Mouse (Mus musculus) kidney, adult 10 weeks (tissue): Measurements from ENCODE around the gene Gm49337. TPM values are rescaled to one million over a fixed set of nuclear protein-coding genes. Genes with fewer than 3 reads are reported as not detected.

Experiments used
- polyA plus RNA-seq: library from polyadenylated mRNA; stranded (reverse); fragments of 350-450 nt; fragmentation: Illumina TruSeq; extraction: RNeasy Lipid Tissue Mini Kit (QIAGEN cat#74804); gene quantifications from one replicate; pipeline ENCODE4 v1.2.3, GENCODE M21; 2014; ENCODE audit warnings: low read depth, low replicate concordance

The Gm49337 gene
- polyA plus RNA-seq = not detected

DNA sequence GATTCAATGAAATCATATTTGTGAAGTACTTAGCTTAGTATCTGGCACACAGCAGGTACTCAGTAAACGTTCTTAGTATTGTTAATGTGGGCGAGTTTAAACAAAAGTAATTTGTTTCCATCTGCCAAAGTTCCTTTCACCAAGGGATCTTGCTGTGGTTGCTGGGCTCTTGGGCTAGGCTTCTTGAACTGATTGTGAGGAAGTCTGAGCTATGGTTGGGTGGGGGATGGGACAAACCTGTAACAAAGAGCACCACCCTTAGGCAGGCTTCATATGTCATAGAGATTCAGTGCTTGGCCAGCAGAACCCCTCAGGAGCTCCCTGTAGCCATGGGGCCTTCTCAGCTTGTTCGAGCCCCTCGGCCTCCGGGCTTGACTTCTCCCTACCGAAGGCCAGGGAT, at the start of gene Gm49337, which contains the start of gene 1700042G07Rik:
Gene Gm49337, plus strand, starts transcription at position 313 of the 400 bp plus-strand sequence.
Gene 1700042G07Rik, plus strand, starts transcription at position 301 of the 400 bp plus-strand sequence.

DNA sequence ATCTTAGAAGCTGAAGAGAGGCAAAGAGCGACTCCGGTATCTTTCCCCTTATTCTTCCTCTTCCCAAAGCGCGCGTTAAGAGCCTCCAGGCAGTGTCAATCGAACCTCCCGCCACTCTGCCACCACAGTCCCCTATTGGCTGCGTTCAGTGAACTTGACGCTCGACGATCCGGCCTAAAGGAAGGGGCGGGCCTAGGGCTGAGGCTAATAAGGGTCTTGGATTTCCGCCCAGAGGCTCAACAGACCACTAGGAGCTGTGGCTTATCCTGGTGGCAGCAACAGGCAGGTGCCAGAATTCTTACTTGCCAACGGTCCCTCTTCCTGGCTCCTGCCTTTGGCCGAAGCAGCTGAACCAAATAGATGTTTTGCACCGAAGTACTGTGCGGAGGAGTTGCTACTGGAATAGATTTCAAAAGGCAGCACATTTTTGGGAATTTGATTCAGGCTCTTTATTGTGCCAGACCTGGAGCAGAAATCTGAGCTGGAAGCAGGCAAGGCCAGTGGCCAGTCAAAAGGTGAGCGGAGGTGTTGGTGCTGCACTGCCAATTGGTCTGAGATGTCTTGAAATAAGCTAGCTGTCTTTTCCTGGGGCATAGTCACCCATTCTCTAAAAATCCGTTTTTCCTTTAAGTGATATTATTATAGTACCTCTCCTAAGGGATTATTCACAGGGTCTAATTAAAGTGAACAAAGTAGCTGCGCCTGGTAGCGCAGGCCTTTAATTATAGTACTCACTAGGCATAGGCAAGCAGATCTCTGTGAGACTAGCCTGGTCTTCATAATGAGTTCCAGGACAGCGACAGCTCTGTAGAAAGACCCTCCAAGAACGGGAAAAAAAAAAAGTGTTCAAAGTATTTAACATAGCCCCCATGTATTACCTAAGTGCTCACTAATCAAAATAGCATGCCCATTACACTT, 49.3 kb upstream of the Gm49337 start, which contains the start of the genes Rad54l and Pomgnt1:
Gene Rad54l, minus strand, starts transcription at position 89 of the 918 bp plus-strand sequence.
Gene Pomgnt1, plus strand, starts transcription at position 239 of the 918 bp plus-strand sequence.

DNA sequence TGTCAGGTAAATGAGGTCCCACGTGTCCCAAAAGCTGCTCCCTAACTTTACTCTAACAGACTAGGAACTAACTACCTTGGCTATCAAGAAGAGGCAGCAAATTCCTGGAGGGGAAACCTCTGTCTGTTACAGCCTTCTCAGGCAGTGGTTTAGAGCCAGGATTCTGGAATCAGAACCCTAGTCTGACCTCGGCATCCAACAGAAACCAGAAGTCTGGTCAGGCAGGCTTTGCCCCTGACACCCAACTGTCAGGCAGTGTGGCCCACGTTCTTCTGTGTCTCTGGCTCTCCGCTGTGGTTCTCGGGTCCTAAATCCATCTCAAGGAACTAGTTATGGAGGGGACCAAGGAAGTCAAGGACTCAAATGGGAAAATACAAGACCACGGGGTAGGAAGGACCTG, 21.9 kb upstream of the Gm49337 start, which contains the start of gene Lurap1:
Gene Lurap1, minus strand, starts transcription at position 101 of the 400 bp plus-strand sequence.

DNA sequence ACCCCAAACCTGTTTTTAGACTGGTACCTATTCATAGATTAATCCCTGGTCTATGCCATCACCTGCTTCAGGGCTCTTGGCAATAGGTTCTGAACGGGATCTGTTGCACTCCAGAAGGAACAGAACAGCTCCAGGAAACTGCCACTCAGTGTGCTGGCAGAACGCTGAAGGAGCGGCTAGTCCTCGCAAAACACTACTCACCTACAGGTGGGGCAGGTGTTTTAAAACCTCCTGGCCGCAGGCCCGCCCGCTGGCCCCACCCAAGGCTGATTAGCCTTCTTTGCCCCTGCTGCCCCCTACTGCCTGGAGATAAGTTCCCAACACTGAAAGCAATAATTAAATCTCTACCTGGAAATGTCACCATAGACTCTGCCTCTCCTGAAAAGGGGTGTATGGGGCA, 5.8 kb upstream of the Gm49337 start, which contains the start of gene Tspan1:
Gene Tspan1, minus strand, starts transcription at position 198 of the 400 bp plus-strand sequence.

DNA sequence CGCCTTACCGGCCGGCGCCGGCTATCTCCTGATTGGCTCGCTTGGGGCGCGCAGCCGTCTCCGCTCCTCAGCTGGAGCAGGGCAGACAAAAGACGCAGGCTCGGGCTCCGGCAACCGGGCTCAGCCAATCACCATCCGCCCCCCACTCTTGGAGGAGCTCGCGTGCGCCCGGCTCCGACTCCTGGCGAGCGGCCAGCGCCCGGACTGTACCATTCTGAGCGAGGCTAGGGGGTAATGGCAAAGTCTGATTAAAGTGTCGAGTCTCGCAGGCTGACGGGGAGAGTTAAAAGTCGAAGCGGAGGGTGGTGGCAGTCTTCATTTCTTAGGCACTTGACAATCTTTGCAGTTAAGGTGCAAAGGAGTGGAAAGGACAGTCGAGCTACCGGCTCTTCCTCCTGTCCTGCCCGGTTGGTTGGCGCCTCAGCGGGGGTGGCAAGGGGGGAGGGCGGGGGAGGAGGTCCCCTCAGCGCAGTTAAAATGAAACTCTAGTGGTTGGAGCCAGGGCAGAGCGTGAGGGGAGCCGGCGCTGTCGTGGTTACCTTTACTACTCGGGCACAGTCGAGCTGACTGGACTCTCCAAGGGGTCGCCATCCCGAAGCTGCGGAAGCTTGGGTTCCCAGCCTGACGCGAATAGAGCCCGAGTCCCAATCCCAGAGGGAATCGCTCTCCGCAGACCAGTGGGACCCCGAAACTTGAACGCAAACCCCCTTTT, 48.1 kb downstream of the Gm49337 start, which contains the start of gene Pik3r3:
Gene Pik3r3, plus strand, starts transcription at position 479 of the 712 bp plus-strand sequence.

Other genes with a start within 250 kb of the Gm49337 start
- gene Dmbx1, start 233.5 kb upstream of the Gm49337 start, polyA plus RNA-seq = not detected
- gene Faah, start 155.5 kb upstream of the Gm49337 start, polyA plus RNA-seq = 6.9 TPM
- gene Nsun4, start 119.5 kb upstream of the Gm49337 start, polyA plus RNA-seq = 13.9 TPM
- gene Uqcrh, start 98.3 kb upstream of the Gm49337 start, polyA plus RNA-seq = 464 TPM
- gene Lrrc41, start 98.1 kb upstream of the Gm49337 start, polyA plus RNA-seq = 5.3 TPM
- 0.36 TPM for gene Rad54l, start 49.7 kb upstream of the Gm49337 start, polyA plus RNA-seq
- 9.1 TPM for gene Pomgnt1, start 49.5 kb upstream of the Gm49337 start, polyA plus RNA-seq
- 7.9 TPM for gene Lurap1, start 22.0 kb upstream of the Gm49337 start, polyA plus RNA-seq
- gene Tspan1, start 5.8 kb upstream of the Gm49337 start, polyA plus RNA-seq = 75.4 TPM
- not detected for gene 1700042G07Rik, start within 50 bp of the Gm49337 start, polyA plus RNA-seq
- 26.2 TPM for gene Pik3r3, start 48.2 kb downstream of the Gm49337 start, polyA plus RNA-seq